Mouse (Mus musculus): ENCODE data around the gene Dock3.

DNA sequence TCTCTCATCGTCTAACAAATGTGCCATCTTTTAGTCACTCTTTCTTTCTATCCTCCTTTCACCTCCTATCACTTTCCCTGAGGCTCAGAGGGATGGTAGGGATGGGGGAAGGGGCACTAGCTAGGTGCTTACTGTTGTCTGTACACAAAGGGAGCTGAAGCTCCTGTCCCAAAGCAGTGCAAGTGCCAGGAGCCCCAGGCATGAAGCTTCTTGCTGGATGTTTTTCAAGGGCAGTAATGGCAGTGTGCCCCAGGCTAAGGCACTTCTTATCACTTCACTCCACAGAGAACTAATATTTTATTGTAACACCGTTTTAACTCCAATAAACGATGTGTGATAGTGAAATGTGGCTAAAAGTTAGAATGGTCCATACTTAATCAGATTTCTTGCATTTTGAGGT is 118.9 kb downstream of the Dock3 start:
- TF ChIP-seq CTCF (conservative IDR thresholded peaks at IDR 0.05; ENCODE audit: low read length) (no peak), POU5F1 (IDR thresholded peaks at IDR 0.05; ENCODE audit: borderline replicate concordance, low read length) (no peak), NANOG (IDR thresholded peaks at IDR 0.05; ENCODE audit: borderline replicate concordance, low read length) (no peak)

Data from E14TG2a.4 (cell line).